In genomic region chr11:53636183-53636646, GRCm38 (mm10) we compare ENCODE assay signal across 8 mouse cellular contexts. TPM values are rescaled to one million over a fixed set of nuclear protein-coding genes. Genes with fewer than 3 reads are reported as not detected.
DNase-seq lines count a peak whose midpoint lies in the region; ATAC-seq and TF ChIP-seq lines count a peak whose summit lies in the region.

No protein-coding gene starts in this region.

- H3K27me3 ChIP-seq in forebrain, embryonic 14.5 days (replicated peaks; ENCODE audit: control insufficient read depth, insufficient read depth, low read length): 0 out of 2 replicates have a peak, but pooled peaks cover 5% of the 10 kb centered on the region
- no peaks in the 10 kb centered on the region for H3K27me3 ChIP-seq in limb, embryonic 14.5 days (ENCODE audit: control insufficient read depth, insufficient read depth, low read length)
- peaks cover 5% of the 10 kb centered on the region; the same call in 1 of the 2 replicates for H3K27me3 ChIP-seq in midbrain, postnatal 0 days (ENCODE audit: insufficient read depth, low read length)

- H3K36me3 ChIP-seq in forebrain, embryonic 14.5 days (ENCODE audit: control insufficient read depth, insufficient read depth, low read length): no peaks in the 10 kb centered on the region
- H3K36me3 ChIP-seq in limb, embryonic 14.5 days (ENCODE audit: control insufficient read depth, insufficient read depth, low read length): no peaks in the 10 kb centered on the region
- H3K36me3 ChIP-seq in midbrain, postnatal 0 days (ENCODE audit: insufficient read depth, low read length): no peaks in the 10 kb centered on the region

- no peak for TF ChIP-seq POLR2A in limb, embryonic 14.5 days (IDR thresholded peaks at IDR 0.05; ENCODE audit: borderline replicate concordance, extremely low read depth, insufficient read depth, insufficient read length)

- peak overlapping the region; percentile 41 for H3K9ac ChIP-seq in forebrain, embryonic 14.5 days (ENCODE audit: low read length)
- H3K9ac ChIP-seq in limb, embryonic 14.5 days (ENCODE audit: low read depth, low read length, severe bottlenecking): peak overlapping the region; percentile 50
- H3K9ac ChIP-seq in midbrain, postnatal 0 days (replicated peaks; ENCODE audit: low read length, poor library complexity, severe bottlenecking): peak overlapping the region; percentile 44; the same call in 1 of the 2 replicates

- H3K27ac ChIP-seq in forebrain, embryonic 14.5 days (ENCODE audit: low read depth, low read length): no peak overlapping the region
- H3K27ac ChIP-seq in limb, embryonic 14.5 days (replicated peaks; ENCODE audit: low read depth, low read length): no peak overlapping the region
- no peak overlapping the region for H3K27ac ChIP-seq in midbrain, postnatal 0 days (ENCODE audit: low read depth, low read length)

- 0 out of 2 replicates have a peak, but pooled peaks cover 3% of the 10 kb centered on the region for H3K4me1 ChIP-seq in forebrain, embryonic 14.5 days (ENCODE audit: control insufficient read depth, insufficient read depth, low read length)
- H3K4me1 ChIP-seq in limb, embryonic 14.5 days (ENCODE audit: control insufficient read depth, insufficient read depth, low read length): peaks cover 11% of the 10 kb centered on the region; the same call in 1 of the 2 replicates
- no peaks in the 10 kb centered on the region for H3K4me1 ChIP-seq in midbrain, postnatal 0 days (ENCODE audit: insufficient read depth, low read length)

- H3K4me3 ChIP-seq in forebrain, embryonic 14.5 days (ENCODE audit: low read depth, low read length): peak overlapping the region; percentile 28
- peak overlapping the region; percentile 35 for H3K4me3 ChIP-seq in limb, embryonic 14.5 days (replicated peaks; ENCODE audit: low read length)
- H3K4me3 ChIP-seq in midbrain, postnatal 0 days (ENCODE audit: low read depth, low read length): peak overlapping the region; percentile 35

- ATAC-seq in forebrain, embryonic 14.5 days: no peak
- ATAC-seq in limb, embryonic 14.5 days (ENCODE audit: low FRiP score, low read depth): no peak
- no peak for ATAC-seq in midbrain, postnatal 0 days (ENCODE audit: low FRiP score)
- no peak for ATAC-seq in activated CD4-positive, CD25-positive, alpha-beta regulatory T cell, adult 4 months

- H3K4me2 ChIP-seq in forebrain, embryonic 14.5 days (ENCODE audit: low read length): peak overlapping the region; percentile 60
- peak overlapping the region; percentile 79 for H3K4me2 ChIP-seq in limb, embryonic 14.5 days (replicated peaks; ENCODE audit: low read depth, low read length, severe bottlenecking)
- peak overlapping the region; percentile 75 for H3K4me2 ChIP-seq in midbrain, postnatal 0 days (ENCODE audit: low read depth, low read length, poor library complexity, severe bottlenecking)

- no peak for TF ChIP-seq CTCF in midbrain, postnatal 0 days (IDR thresholded peaks at IDR 0.05)

- 3% methylated on average over 39 of the region's 40 CpGs for WGBS in forebrain, embryonic 14.5 days
- 0% methylated on average over 12 of the region's 40 CpGs for WGBS in limb, embryonic 14.5 days
- 3% methylated on average over 37 of the region's 40 CpGs for WGBS in midbrain, postnatal 0 days

- no peaks in the 10 kb centered on the region for H3K9me3 ChIP-seq in forebrain, embryonic 14.5 days (replicated peaks; ENCODE audit: control insufficient read depth, low read length)
- no peaks in the 10 kb centered on the region for H3K9me3 ChIP-seq in limb, embryonic 14.5 days (ENCODE audit: control insufficient read depth, low read length)
- no peaks in the 10 kb centered on the region for H3K9me3 ChIP-seq in midbrain, postnatal 0 days (ENCODE audit: low read length)

- DNase-seq in adrenal gland, postnatal 14 days: peak; percentile 33
- DNase-seq in adrenal gland, postnatal 4 days (ENCODE audit: low spot score in 2 of 2): no peak
- peak; percentile 45 for DNase-seq in right cerebral cortex, adult 18-20 months
- DNase-seq in right cerebral cortex, postnatal 10 days (ENCODE audit: low spot score in 2 of 2): no peak
- DNase-seq in forebrain, embryonic 14.5 days (ENCODE audit: low spot score): peak; percentile 4
- DNase-seq in limb, embryonic 14.5 days (ENCODE audit: low spot score): peak; percentile 39
- DNase-seq in midbrain, postnatal 0 days (ENCODE audit: low spot score): no peak

RNA-seq across cellular contexts. Expression of gene Il13, which starts 1.7 kb away (rescaled TPM):
- not detected in 2 replicates for total RNA-seq in adrenal gland, postnatal 14 days (2021)
- not detected for total RNA-seq in adrenal gland, postnatal 4 days (2021)
- not detected in 2 replicates for polyA plus RNA-seq in forebrain, embryonic 14.5 days (2014; fragmentation: Nextera tagmentation; extraction: Ambion mirVana)
- 0.19 and 0.27 TPM in 2 replicates for polyA plus RNA-seq in limb, embryonic 14.5 days (2012; rRNA removed)
- not detected in 2 replicates for polyA plus RNA-seq in limb, embryonic 14.5 days (2014; fragmentation: Nextera tagmentation; extraction: Ambion mirVana)
- total RNA-seq in midbrain, postnatal 0 days (2014; rRNA removed): not detected in 2 replicates
- polyA plus RNA-seq in midbrain, postnatal 0 days (2015; fragmentation: Nextera tagmentation; extraction: Ambion mirVana): not detected in 2 replicates
- polyA plus RNA-seq in activated CD4-positive, CD25-positive, alpha-beta regulatory T cell, adult 4 months (2017; shearing (Covaris generic)): not detected

RNA-seq across cellular contexts. Expression of gene Il4, which starts 17.7 kb away (rescaled TPM):
- total RNA-seq in adrenal gland, postnatal 14 days (2021): not detected in 2 replicates
- not detected for total RNA-seq in adrenal gland, postnatal 4 days (2021)
- 5.9 and 6.9 TPM in 2 replicates for polyA plus RNA-seq in forebrain, embryonic 14.5 days (2014; fragmentation: Nextera tagmentation; extraction: Ambion mirVana)
- 0.23 and 0.49 TPM in 2 replicates for polyA plus RNA-seq in limb, embryonic 14.5 days (2012; rRNA removed)
- polyA plus RNA-seq in limb, embryonic 14.5 days (2014; fragmentation: Nextera tagmentation; extraction: Ambion mirVana): 3.2 and 3.6 TPM in 2 replicates
- not detected in 2 replicates for total RNA-seq in midbrain, postnatal 0 days (2014; rRNA removed)
- polyA plus RNA-seq in midbrain, postnatal 0 days (2015; fragmentation: Nextera tagmentation; extraction: Ambion mirVana): 3.9 and 4.9 TPM in 2 replicates
- polyA plus RNA-seq in activated CD4-positive, CD25-positive, alpha-beta regulatory T cell, adult 4 months (2017; shearing (Covaris generic)): 10 to 100 TPM in 1 of 2 experiments, 1 to 10 TPM in 1; 8.8 to 10.4 TPM

Comparison
In these comparisons a context has a peak if more than half of its experiments do, and no peak if none do; other contexts are left out.
1. DNase-seq: peak in adrenal gland, postnatal 14 days (single experiment), right cerebral cortex, adult 18-20 months (single experiment), forebrain, embryonic 14.5 days (single experiment) and limb, embryonic 14.5 days (single experiment); none in adrenal gland, postnatal 4 days (0 of 2), right cerebral cortex, postnatal 10 days (0 of 2) and midbrain, postnatal 0 days (single experiment).
2. Peak in every context shown above with its lines, with median percentiles within 50 percentile points of each other: H3K4me2 ChIP-seq, H3K4me3 ChIP-seq and H3K9ac ChIP-seq.